8 mouse cellular contexts compared by ENCODE assay signal in genomic region chr10:105774382-105774781, GRCm38 (mm10).
DNase-seq lines count a peak whose midpoint lies in the region; ATAC-seq and TF ChIP-seq lines count a peak whose summit lies in the region.

No protein-coding gene starts in this region.

- H3K27me3 ChIP-seq in limb, embryonic 10.5 days (ENCODE audit: low read depth, poor library complexity, severe bottlenecking): no peaks in the 10 kb centered on the region
- H3K27me3 ChIP-seq in midbrain, embryonic 15.5 days (replicated peaks): no peaks in the 10 kb centered on the region
- H3K27me3 ChIP-seq in stomach, embryonic 14.5 days (ENCODE audit: control insufficient read depth, insufficient read depth, low read length): no peaks in the 10 kb centered on the region

- peak; percentile 80 for DNase-seq in 3T3-L1 (ENCODE audit: low read depth, low spot score)
- DNase-seq in gastrocnemius, postnatal 25 days: peak; percentile 26
- DNase-seq in kidney, adult 9 months: peak; percentile 92
- peak; percentile 70 for DNase-seq in limb, embryonic 10.5 days (ENCODE audit: low spot score)

- no peaks in the 10 kb centered on the region for H3K36me3 ChIP-seq in limb, embryonic 10.5 days
- no peaks in the 10 kb centered on the region for H3K36me3 ChIP-seq in midbrain, embryonic 15.5 days (replicated peaks)
- no peaks in the 10 kb centered on the region for H3K36me3 ChIP-seq in stomach, embryonic 14.5 days (ENCODE audit: control insufficient read depth, insufficient read depth, low read length)

- no peak overlapping the region for H3K4me3 ChIP-seq in cortical plate, adult 2 months (ENCODE audit: insufficient read depth, low read length)
- no peak overlapping the region for H3K4me3 ChIP-seq in limb, embryonic 10.5 days
- H3K4me3 ChIP-seq in midbrain, embryonic 15.5 days: no peak overlapping the region
- no peak overlapping the region for H3K4me3 ChIP-seq in stomach, embryonic 14.5 days (ENCODE audit: low read depth, low read length)

- TF ChIP-seq CTCF in cortical plate, adult 2 months (IDR thresholded peaks at IDR 0.05; ENCODE audit: extremely low read depth, insufficient read depth, low read length): peak; percentile 88

- no peaks in the 10 kb centered on the region for H3K4me1 ChIP-seq in cortical plate, adult 2 months (ENCODE audit: control insufficient read depth, insufficient read depth, low read length)
- no peaks in the 10 kb centered on the region for H3K4me1 ChIP-seq in limb, embryonic 10.5 days
- no peaks in the 10 kb centered on the region for H3K4me1 ChIP-seq in midbrain, embryonic 15.5 days
- H3K4me1 ChIP-seq in stomach, embryonic 14.5 days (ENCODE audit: control insufficient read depth, insufficient read depth, low read length): no peaks in the 10 kb centered on the region

- TF ChIP-seq POLR2A in cortical plate, adult 2 months (IDR thresholded peaks at IDR 0.05; ENCODE audit: extremely low read depth, insufficient read depth, low read length): no peak

- no peak overlapping the region for H3K9ac ChIP-seq in midbrain, embryonic 15.5 days
- H3K9ac ChIP-seq in stomach, embryonic 14.5 days (replicated peaks; ENCODE audit: low read depth, low read length): no peak overlapping the region

- ATAC-seq in activated CD4-positive, CD25-positive, alpha-beta regulatory T cell, adult 4 months: peak; percentile 63
- ATAC-seq in midbrain, embryonic 15.5 days (replicated peaks): peak; percentile 92
- ATAC-seq in stomach, embryonic 14.5 days (ENCODE audit: insufficient number of reproducible peaks, insufficient read depth, low FRiP score, low read depth): peak; percentile 71; the same call in 1 of the 2 replicates

- H3K9me3 ChIP-seq in limb, embryonic 10.5 days (replicated peaks): no peaks in the 10 kb centered on the region
- no peaks in the 10 kb centered on the region for H3K9me3 ChIP-seq in midbrain, embryonic 15.5 days
- no peaks in the 10 kb centered on the region for H3K9me3 ChIP-seq in stomach, embryonic 14.5 days (ENCODE audit: control insufficient read depth, low read depth, low read length)

- H3K4me2 ChIP-seq in midbrain, embryonic 15.5 days: no peak overlapping the region
- H3K4me2 ChIP-seq in stomach, embryonic 14.5 days (replicated peaks; ENCODE audit: low read depth, low read length): no peak overlapping the region

- WGBS in limb, embryonic 10.5 days: 22% methylated on average over 6 of the region's 6 CpGs
- 13% methylated on average over 6 of the region's 6 CpGs for WGBS in midbrain, embryonic 15.5 days
- WGBS in stomach, embryonic 14.5 days: 14% methylated on average over 6 of the region's 6 CpGs

- H3K27ac ChIP-seq in cortical plate, adult 2 months (ENCODE audit: insufficient read depth, low read length): no peak overlapping the region
- H3K27ac ChIP-seq in limb, embryonic 10.5 days: no peak overlapping the region
- no peak overlapping the region for H3K27ac ChIP-seq in midbrain, embryonic 15.5 days
- H3K27ac ChIP-seq in stomach, embryonic 14.5 days (ENCODE audit: low read length): no peak overlapping the region

Comparison
In these comparisons a context has a peak if more than half of its experiments do, and no peak if none do; other contexts are left out.
1. DNase-seq: peak in every context shown above with its lines; median percentile 92 in kidney, adult 9 months; 80 in 3T3-L1; 70 in limb, embryonic 10.5 days; 26 in gastrocnemius, postnatal 25 days.